In the genomic region with DNA sequence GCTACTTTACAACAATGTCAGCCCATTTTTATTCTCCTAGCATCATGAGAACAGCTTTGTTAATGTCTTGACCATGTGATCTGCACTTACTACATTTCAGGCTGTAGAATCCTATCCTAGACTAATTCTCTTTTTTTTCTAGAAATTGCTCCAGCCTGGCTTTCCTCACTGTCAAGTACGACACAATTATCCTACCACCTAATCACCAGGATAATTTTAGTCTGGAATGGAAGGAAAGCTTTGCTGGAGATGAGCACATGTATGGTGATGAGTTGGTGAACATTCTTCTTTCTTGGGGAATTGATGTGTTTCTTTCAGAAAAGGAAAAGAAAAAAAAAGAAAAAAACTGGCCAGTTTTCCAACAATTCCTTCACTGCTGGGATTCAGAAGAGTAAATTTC, we compare ENCODE assay signal across 16 mouse cellular contexts. TPM values are rescaled to one million over a fixed set of nuclear protein-coding genes. Genes with fewer than 3 reads are reported as not detected.
"Had no signal": no experiment of that assay in that cellular context is flagged by ENCODE, and none has a peak within 500 bp of the region (broad histone marks: within the 10 kb centered on the region; RNA-seq: fewer than 3 reads in every experiment).

No protein-coding gene starts in this region.

- DNase-seq: midbrain, embryonic 14.5 days; retina, postnatal 1 day; right cerebral cortex, postnatal 4 days; spleen, adult 18-20 months; thymus, adult 18-20 months; thymus, postnatal 14 days; thymus, postnatal 36 days had no signal

- H3K9ac ChIP-seq: liver, embryonic 12.5 days; liver, embryonic 14.5 days; lung, embryonic 15.5 days; midbrain, embryonic 12.5 days; neural tube, embryonic 13.5 days; neural tube, embryonic 15.5 days had no signal

- H3K9me3 ChIP-seq: liver, embryonic 12.5 days; lung, embryonic 15.5 days; midbrain, embryonic 10.5 days; midbrain, embryonic 12.5 days; neural tube, embryonic 13.5 days; neural tube, embryonic 15.5 days had no signal

- H3K27ac ChIP-seq: liver, embryonic 12.5 days; liver, embryonic 14.5 days; lung, embryonic 15.5 days; midbrain, embryonic 10.5 days; midbrain, embryonic 12.5 days; neural tube, embryonic 13.5 days; neural tube, embryonic 15.5 days had no signal

- H3K4me3 ChIP-seq: liver, embryonic 12.5 days; lung, embryonic 15.5 days; midbrain, embryonic 10.5 days; midbrain, embryonic 12.5 days; myocyte; neural tube, embryonic 13.5 days; neural tube, embryonic 15.5 days had no signal

- H3K36me3 ChIP-seq: liver, embryonic 12.5 days; lung, embryonic 15.5 days; midbrain, embryonic 10.5 days; midbrain, embryonic 12.5 days; neural tube, embryonic 13.5 days; neural tube, embryonic 15.5 days had no signal

- ATAC-seq: liver, embryonic 12.5 days; midbrain, embryonic 16.5 days had no signal

- H3K27me3 ChIP-seq: liver, embryonic 12.5 days; lung, embryonic 15.5 days; midbrain, embryonic 12.5 days; neural tube, embryonic 13.5 days; neural tube, embryonic 15.5 days had no signal

- H3K4me2 ChIP-seq: liver, embryonic 12.5 days; lung, embryonic 15.5 days; midbrain, embryonic 12.5 days; neural tube, embryonic 13.5 days; neural tube, embryonic 15.5 days had no signal

- H3K4me1 ChIP-seq: liver, embryonic 12.5 days; lung, embryonic 15.5 days; midbrain, embryonic 10.5 days; midbrain, embryonic 12.5 days; neural tube, embryonic 13.5 days; neural tube, embryonic 15.5 days had no signal

RNA-seq across cellular contexts. Expression of gene Ehf, which starts 28.8 kb away (rescaled TPM):
- polyA plus RNA-seq: midbrain, embryonic 10.5 days; midbrain, embryonic 12.5 days; midbrain, embryonic 14.5 days; myocyte; neural tube, embryonic 15.5 days had no signal
